In genomic region chr5:108714149-108714548, GRCm38 (mm10) we compare ENCODE assay signal across 8 mouse cellular contexts. TPM values are rescaled to one million over a fixed set of nuclear protein-coding genes. Genes with fewer than 3 reads are reported as not detected.
DNase-seq lines count a peak whose midpoint lies in the region; ATAC-seq lines count a peak whose summit lies in the region.

No protein-coding gene starts in this region.

- no peak for DNase-seq in cerebellum, adult 11 months
- DNase-seq in ovary, postnatal 36 days (ENCODE audit: low spot score): peak; percentile 45
- DNase-seq in ovary, postnatal 10 days (ENCODE audit: low spot score): no peak
- peak; percentile 22 to 42 for DNase-seq in heart, postnatal 10 days
- DNase-seq in kidney, postnatal 10 days: no peak

- H3K27ac ChIP-seq in limb, embryonic 15.5 days: peak overlapping the region; percentile 83

- peaks cover 32% of the 10 kb centered on the region for H3K4me1 ChIP-seq in limb, embryonic 15.5 days

- H3K4me3 ChIP-seq in limb, embryonic 15.5 days: no peak overlapping the region

- no peak overlapping the region for H3K4me2 ChIP-seq in limb, embryonic 15.5 days

- intact Hi-C loops in heart, postnatal 10 days (cut with DNase I): no loop called here

- H3K9me3 ChIP-seq in limb, embryonic 15.5 days: no peaks in the 10 kb centered on the region

- ATAC-seq in cerebellum, adult (ENCODE audit: insufficient number of reproducible peaks, low FRiP score, low TSS enrichment): peak; percentile 64; the same call in 1 of the 2 replicates
- peak; percentile 63; the same call in 1 of the 2 replicates for ATAC-seq in limb, embryonic 15.5 days (ENCODE audit: insufficient number of reproducible peaks, low FRiP score, low TSS enrichment, low read depth)
- no peak for ATAC-seq in erythroblast, adult 5-6 weeks (replicated peaks; ENCODE audit: low FRiP score, poor library complexity, severe bottlenecking)

- H3K27me3 ChIP-seq in limb, embryonic 15.5 days: no peaks in the 10 kb centered on the region

- 41% methylated on average over 6 of the region's 6 CpGs for WGBS in limb, embryonic 15.5 days

- H3K9ac ChIP-seq in limb, embryonic 15.5 days: no peak overlapping the region

- H3K36me3 ChIP-seq in limb, embryonic 15.5 days: no peaks in the 10 kb centered on the region

RNA-seq across cellular contexts. Expression of gene Fgfrl1, which starts 22.0 kb away (rescaled TPM):
- total RNA-seq in heart, postnatal 10 days (2021): 10 to 100 TPM; 18.0 to 24.2 TPM
- polyA plus RNA-seq in limb, embryonic 15.5 days (2015; fragmentation: Nextera tagmentation; extraction: Ambion mirVana): 32.0 and 36.1 TPM in 2 replicates
- total RNA-seq in erythroblast, adult 5-6 weeks (2015; ENCODE audit: low replicate concordance): 14.0 and 15.2 TPM in 2 replicates
- 18.5 and 21.0 TPM in 2 replicates for total RNA-seq in erythroblast, adult 5-6 weeks (2017; ENCODE audit: low replicate concordance)

RNA-seq across cellular contexts. Expression of gene Slc26a1, which starts 38.8 kb away (rescaled TPM):
- total RNA-seq in heart, postnatal 10 days (2021): under 1 TPM in 1 of 2 experiments, not detected in 1; 0.17 TPM
- polyA plus RNA-seq in limb, embryonic 15.5 days (2015; fragmentation: Nextera tagmentation; extraction: Ambion mirVana): 0.56 and 0.81 TPM in 2 replicates
- total RNA-seq in erythroblast, adult 5-6 weeks (2015; ENCODE audit: low replicate concordance): 0.38 and 3.3 TPM in 2 replicates
- total RNA-seq in erythroblast, adult 5-6 weeks (2017; ENCODE audit: low replicate concordance): 0.68 and 1.4 TPM in 2 replicates

RNA-seq across cellular contexts. Expression of gene Dgkq, which starts 44.7 kb away (rescaled TPM):
- 10 to 100 TPM; 12.8 to 13.4 TPM for total RNA-seq in heart, postnatal 10 days (2021)
- 15.7 and 17.1 TPM in 2 replicates for polyA plus RNA-seq in limb, embryonic 15.5 days (2015; fragmentation: Nextera tagmentation; extraction: Ambion mirVana)
- 0.96 and 4.8 TPM in 2 replicates for total RNA-seq in erythroblast, adult 5-6 weeks (2015; ENCODE audit: low replicate concordance)
- total RNA-seq in erythroblast, adult 5-6 weeks (2017; ENCODE audit: low replicate concordance): 0.70 and 1.3 TPM in 2 replicates

RNA-seq across cellular contexts. Expression of gene Idua, which starts 54.0 kb away (rescaled TPM):
- total RNA-seq in heart, postnatal 10 days (2021): 10 to 100 TPM; 13.2 to 14.6 TPM
- polyA plus RNA-seq in limb, embryonic 15.5 days (2015; fragmentation: Nextera tagmentation; extraction: Ambion mirVana): 17.8 TPM in 2 replicates
- total RNA-seq in erythroblast, adult 5-6 weeks (2015; ENCODE audit: low replicate concordance): 2.9 and 8.8 TPM in 2 replicates
- 1.1 and 2.7 TPM in 2 replicates for total RNA-seq in erythroblast, adult 5-6 weeks (2017; ENCODE audit: low replicate concordance)

Comparison
In these comparisons a context has a peak if more than half of its experiments do, and no peak if none do; other contexts are left out.
1. DNase-seq: peak in ovary, postnatal 36 days (single experiment) and heart, postnatal 10 days (2 of 2); none in cerebellum, adult 11 months (single experiment), ovary, postnatal 10 days (single experiment) and kidney, postnatal 10 days (single experiment).